Mouse (Mus musculus): ENCODE data around the gene Ubr3.
"Not testable (repeated sequence)": the region's sequence is repeated elsewhere in the genome, so short reads cannot be mapped to it uniquely, and the experiment has no call there.

The Ubr3 gene

GRCm38 (mm10) chr2:69903541-69903940 lies 6.5 kb downstream of the Ubr3 start:
- no peak for DNase-seq (ENCODE audit: extremely low spot score, low read depth, low spot score)

DNA sequence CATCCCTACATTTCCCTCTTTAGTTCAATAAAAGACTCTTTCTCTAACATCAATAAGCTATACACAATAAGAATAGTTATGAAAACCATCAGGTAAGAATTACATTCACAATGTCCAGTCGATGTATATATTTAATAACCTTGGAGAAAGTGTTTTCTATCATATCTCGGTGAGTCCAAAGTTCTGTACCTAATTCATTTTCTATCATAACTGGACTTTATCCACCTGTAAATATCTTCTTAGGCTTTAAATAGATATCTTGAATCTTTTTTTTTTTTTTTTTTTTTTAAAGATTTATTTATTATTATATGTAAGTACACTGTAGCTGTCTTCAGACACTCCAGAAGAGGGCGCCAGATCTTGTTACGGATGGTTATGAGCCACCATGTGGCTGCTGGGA lies 10.3 kb downstream of the Ubr3 start:
- not testable (repeated sequence) for DNase-seq (ENCODE audit: extremely low spot score, low read depth, low spot score)

DNA sequence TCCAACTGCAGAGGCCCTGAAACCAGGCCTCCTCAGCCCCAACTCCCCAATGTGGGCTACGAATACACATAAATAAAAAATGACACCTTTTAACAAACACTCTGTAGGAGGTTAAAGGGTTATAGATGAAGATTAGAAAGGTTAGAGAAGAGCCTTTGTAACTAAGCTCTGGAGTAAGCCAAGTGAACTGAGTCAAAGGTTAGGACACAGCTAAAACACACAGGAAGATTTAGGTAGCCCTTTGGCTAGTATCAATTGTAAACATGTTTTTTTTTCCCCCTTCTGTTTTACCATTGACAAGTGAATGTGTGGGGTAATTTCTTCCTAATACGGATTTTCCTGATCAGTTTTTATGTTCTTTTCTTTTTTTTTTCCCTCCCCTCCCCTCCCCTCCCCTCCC lies 15.8 kb downstream of the Ubr3 start:
- no peak for DNase-seq (ENCODE audit: extremely low spot score, low read depth, low spot score)

DNA sequence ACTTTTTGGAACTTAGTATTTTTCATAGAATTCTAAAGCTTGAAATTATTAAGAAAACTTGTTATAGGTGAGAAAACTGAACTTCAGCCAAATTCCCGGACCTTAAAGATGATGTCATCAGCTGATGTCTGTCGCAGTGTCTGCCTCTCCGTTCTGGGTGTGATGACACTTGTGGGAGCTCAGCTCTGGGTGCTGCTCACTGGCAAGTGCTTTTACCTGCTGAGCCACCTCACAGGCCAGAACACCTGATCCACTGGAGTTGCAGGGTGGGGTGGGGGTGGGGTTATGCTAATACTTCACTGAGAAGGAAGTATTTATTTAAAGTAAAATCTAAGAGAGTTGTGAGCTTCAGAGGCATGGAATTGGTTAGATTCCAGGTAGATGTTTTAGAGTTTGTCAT lies 20.3 kb downstream of the Ubr3 start:
- no peak for DNase-seq (ENCODE audit: extremely low spot score, low read depth, low spot score)

- no peak for DNase-seq (ENCODE audit: extremely low spot score, low read depth, low spot score)
Observed at GRCm38 (mm10) chr2:69924943-69925342, 27.9 kb downstream of the Ubr3 start.

GRCm38 (mm10) chr2:69936331-69936730 lies 39.3 kb downstream of the Ubr3 start:
- no peak for DNase-seq (ENCODE audit: extremely low spot score, low read depth, low spot score)

GRCm38 (mm10) chr2:69939226-69939625 lies 42.2 kb downstream of the Ubr3 start:
- DNase-seq (ENCODE audit: extremely low spot score, low read depth, low spot score), result no peak

DNA sequence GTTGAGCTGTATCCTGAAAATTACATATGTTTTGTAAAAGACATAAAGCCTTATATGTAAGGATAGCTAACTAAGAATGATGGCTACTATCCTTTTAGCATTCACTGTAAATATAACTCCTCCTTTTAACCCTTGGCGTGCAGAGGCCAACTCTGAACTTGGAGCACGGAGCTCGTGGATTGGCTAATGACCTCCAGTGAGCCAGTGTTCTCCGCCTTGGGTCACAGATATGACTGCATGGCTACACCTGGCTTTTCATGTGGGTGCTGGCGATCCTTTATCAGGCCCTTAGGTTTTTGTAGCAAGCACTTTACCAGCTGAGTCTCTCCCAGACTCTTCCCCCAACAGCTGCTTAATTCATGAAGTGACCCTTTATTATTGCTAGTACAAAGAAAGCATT lies 42.6 kb downstream of the Ubr3 start:
- DNase-seq (ENCODE audit: extremely low spot score, low read depth, low spot score), result no peak

DNA sequence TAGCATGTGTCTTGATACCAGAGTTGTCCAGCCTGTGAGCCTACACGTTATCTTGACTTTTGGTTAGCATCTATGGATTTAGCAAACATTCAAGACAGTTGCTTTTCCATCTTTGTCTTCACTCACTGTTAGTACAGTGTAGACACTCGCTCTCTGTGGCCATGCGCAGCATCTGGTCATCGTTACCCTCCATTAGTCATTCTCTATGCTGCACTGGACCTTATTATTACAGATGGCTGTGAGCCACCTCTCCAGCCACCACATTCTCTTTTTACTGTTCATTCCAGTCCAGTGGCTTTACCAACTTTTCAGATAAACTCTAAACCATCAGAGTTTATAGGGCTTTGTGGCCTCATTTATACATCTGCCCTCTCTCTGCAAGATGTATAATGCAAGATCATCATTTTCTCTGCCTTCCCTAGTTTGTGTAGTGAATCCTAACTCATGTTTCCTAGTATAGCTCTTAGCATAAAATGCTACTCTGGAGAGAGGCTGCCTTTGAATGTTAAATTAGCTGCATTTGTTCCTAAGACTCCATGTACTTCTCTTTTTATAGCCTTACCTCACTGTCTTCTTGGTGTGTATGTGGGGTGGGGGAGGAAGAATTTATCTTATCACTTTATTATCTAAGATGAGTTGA lies 44.5 kb downstream of the Ubr3 start:
- DNase-seq (ENCODE audit: extremely low spot score, low read depth, low spot score), result no peak

- no peak for DNase-seq (ENCODE audit: extremely low spot score, low read depth, low spot score)
Observed at GRCm38 (mm10) chr2:69952849-69953248, 55.8 kb downstream of the Ubr3 start.

DNA sequence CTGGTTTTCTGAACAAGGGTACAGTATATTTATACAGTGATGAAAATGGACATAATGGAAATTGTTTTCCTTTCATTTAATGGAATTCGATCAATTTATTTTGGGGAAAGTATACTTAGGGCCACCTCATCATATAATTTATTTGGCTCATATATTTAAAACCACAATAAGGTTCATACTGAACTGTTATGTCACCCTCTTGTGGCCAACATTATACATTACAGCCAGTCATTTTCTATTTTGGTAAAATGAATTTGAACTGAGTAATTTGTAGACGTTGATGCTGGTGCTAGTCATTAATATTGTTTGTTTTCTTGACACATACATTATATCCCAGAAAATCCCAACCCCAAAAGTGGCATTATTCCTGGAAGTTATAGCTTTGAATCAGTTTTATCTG lies 58.6 kb downstream of the Ubr3 start:
- DNase-seq (ENCODE audit: extremely low spot score, low read depth, low spot score), result no peak

DNA sequence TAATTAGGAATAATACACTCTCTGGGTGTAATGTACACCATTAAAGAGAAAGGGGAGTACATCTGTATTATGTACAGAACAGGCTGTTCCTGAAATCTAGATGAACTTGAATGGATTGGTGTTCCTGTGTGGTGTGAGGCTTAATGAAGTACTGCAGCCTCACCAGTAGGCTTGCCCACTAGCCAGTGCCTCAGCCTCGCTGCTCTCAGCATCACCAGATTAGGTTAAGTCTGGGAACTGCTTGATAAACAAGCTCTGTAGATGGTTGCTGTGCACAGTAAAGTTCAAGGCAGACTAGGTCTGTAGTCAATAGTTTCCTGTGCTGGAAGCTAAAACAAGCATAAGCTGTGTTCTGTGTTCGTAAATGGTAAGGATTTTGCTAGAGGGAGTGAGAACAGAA lies 60.6 kb downstream of the Ubr3 start:
- no peak for DNase-seq (ENCODE audit: extremely low spot score, low read depth, low spot score)

DNA sequence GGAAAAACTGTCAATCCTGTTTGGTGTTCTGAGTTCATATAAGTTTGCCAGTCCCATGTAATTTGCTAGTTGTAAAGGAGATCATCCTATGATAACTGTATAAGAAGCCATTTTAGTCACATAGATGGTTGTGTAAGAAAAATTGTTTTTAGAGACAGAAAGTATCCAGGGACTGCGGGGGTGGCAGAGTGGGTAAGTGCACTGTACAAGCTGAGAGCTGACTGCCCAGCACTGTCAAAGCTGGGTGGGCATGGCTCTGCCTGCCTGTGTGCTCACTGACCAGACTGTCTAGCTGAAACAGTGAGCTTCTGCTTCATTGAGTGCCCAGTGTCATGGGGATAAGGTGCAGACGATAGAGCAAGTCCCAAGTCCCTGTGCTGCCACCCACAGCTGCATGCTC lies 77.8 kb downstream of the Ubr3 start:
- DNase-seq (ENCODE audit: extremely low spot score, low read depth, low spot score), result no peak

DNA sequence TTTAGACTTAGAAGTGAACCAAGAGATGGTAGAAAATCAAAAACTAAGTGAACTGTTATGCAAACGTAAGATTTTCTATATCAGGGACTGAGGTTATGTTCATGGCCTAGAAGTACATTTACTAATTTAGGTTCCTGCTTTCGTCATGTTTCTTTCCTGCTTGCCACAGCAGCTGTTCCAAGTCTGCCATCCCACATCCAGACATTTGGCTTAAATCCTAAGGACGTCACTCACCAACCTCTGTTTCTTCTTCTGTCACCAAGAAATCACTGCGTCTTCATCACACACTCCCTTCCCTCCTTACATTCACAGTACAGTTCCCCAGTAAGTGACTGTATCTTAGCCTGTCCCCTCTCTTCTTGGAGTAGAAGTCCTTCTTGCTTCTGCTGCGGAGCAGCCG lies 92.2 kb downstream of the Ubr3 start:
- no peak for DNase-seq (ENCODE audit: extremely low spot score, low read depth, low spot score)

DNA sequence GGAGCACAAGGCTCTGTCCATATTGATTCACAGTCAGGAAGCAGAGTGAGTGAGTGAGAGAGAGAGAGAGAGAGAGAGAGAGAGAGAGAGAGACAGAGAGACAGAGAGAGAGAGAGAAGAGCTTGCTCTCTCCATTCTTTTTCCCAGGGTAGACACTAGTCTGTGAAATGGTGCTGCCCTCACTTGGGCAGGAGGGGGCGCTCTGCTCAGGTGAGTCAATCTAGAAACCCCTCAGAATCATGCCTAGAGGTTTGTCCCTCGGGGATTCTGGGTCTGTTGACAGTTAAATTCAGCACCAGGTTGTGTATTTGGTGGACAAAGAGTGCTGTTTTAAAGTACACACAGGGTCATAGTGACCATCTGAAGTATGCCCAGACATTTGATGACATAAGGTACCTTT lies 93.6 kb downstream of the Ubr3 start:
- no peak for DNase-seq (ENCODE audit: extremely low spot score, low read depth, low spot score)

DNA sequence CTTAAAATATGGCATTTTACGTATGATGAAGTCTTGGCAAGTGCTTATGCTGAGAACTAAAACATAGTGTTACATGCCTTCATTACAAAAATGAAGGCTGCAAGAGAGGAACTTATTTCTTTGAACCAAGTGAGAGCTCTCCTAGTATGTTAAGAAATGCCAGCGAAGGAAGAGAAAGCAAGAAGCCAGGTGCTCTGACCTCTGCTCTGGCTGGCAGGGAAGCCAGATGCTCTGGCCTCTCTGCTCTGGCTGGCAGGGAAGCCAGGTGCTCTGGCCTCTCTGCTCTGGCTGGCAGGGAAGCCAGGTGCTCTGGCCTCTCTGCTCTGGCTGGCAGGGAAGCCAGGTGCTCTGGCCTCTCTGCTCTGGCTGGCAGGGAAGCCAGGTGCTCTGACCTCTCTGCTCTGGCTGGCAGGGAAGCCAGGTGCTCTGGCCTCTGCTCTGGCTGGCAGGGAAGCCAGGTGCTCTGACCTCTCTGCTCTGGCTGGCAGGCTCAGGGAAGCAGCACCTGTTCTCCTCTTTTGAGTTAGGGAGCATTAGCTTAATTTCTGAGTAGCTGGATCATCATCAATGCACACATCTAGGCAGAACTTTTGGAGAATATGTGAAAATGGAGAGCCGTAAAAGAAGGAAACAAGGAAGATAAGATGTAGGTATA lies 97.2 kb downstream of the Ubr3 start:
- DNase-seq (ENCODE audit: extremely low spot score, low read depth, low spot score), result not testable (repeated sequence)

- DNase-seq (ENCODE audit: extremely low spot score, low read depth, low spot score), result no peak
Observed at GRCm38 (mm10) chr2:69994779-69995178, 97.7 kb downstream of the Ubr3 start.

DNA sequence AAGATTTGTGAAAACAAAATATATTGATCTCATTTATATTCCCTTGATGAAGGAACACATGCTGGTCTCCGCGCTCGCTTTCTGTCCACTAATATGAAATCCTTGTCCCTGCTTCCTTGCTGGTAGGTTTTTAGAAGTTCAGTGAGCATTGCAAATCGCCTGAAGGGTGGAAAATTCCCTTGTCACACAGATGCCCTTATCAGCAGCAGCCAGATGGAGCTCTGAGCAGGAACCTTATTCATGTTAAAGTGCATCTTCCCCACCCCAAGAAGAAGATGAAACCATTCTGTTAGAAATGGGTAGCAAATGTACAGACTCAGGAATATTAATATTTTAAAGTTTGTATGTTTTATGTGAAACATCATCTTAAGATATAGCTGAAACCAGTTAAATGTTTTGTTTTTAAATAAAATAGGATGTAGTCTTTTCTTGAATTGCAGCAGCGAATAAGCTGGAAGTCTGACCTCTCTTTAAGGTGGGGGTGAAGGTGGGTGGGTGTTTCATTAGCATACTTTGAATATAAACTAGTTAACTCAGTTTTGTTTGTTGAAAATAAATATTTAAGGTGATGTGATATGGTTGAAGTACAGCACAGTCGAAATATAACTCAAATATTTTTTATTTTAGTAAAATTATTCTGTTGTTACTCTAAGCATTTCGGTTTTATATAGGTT lies 102.2 kb downstream of the Ubr3 start:
- DNase-seq (ENCODE audit: extremely low spot score, low read depth, low spot score), result no peak

DNA sequence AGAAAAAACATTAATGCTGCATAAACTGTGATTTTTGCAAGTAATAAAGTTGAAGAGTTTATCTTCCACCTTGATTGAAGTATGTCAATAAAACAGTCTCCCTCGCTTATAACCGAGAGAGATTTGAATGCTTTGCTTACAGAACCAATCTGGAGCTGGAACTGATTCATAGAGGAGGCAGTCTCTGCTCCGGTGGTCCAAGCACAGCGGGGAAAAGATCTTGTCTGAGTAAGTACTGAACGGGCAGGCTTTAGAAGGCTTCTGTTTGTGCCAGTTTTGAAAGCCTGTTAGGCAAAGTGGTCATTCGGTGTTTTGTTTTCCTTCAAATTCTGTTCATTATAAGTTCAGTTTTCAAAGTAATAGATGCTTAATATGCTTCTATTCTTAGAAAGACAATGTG lies 103.3 kb downstream of the Ubr3 start:
- no peak for DNase-seq (ENCODE audit: extremely low spot score, low read depth, low spot score)

DNA sequence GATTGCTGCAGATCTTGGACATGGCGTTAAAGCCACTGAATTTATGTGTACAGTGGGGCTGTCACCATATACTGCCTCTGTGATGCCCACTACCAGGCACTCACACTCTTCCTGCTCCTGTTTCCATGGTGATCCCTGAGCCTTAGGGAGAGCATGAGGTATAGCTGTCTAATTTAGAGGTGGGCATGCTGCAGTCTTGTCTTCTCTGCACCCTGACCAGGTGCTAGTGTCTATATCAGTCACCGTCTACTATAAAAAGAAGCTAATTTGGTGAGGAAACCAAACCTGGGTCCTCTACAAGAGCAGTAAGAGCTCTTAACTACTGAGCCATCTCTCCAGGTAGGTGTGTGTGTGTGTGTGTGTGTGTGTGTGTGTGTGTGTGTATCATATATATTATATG lies 109.4 kb downstream of the Ubr3 start:
- no peak for DNase-seq (ENCODE audit: extremely low spot score, low read depth, low spot score)

- DNase-seq (ENCODE audit: extremely low spot score, low read depth, low spot score), result no peak
Observed at GRCm38 (mm10) chr2:70012941-70013340, 115.9 kb downstream of the Ubr3 start.

DNA sequence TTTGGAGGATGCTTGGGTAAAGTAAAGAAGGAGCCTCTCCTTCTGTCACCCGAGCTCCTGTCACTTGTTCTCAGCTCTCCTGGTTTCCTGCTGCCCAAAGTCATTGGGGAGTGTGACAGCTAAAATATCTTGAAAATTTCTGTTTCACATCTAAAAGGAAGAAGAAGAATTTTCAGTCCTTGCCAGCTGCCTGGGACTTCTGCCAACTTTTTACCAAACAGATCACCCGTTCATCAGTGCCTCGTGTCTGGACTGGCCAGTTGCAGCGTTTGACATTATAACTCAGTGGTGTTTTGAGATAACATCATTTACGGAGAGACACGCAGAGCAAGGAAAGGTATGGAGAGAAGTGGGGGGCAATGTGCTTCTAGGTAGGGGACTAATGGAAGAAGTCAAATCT lies 121.2 kb downstream of the Ubr3 start:
- DNase-seq (ENCODE audit: extremely low spot score, low read depth, low spot score), result no peak

- DNase-seq (ENCODE audit: extremely low spot score, low read depth, low spot score), result no peak
Observed at GRCm38 (mm10) chr2:70024454-70024853, 127.4 kb downstream of the Ubr3 start.

Data from hindlimb bud, embryonic 11.5 days (tissue).